Mouse (Mus musculus) ES-E14 (cell line): ENCODE measurements around the gene Furin.

ENCODE experiments used
- CHD2 ChIP-seq: IDR thresholded peaks from 2 replicates; pipeline ENCODE4 v1.6.1; 2014; ENCODE audit warnings: mild to moderate bottlenecking, low read depth, low read length, inconsistent platforms
- MAFK ChIP-seq: IDR thresholded peaks from 2 replicates; pipeline ENCODE4 v1.6.1; 2014; ENCODE audit warnings: mild to moderate bottlenecking, low read depth, low read length, inconsistent platforms; ENCODE audit not compliant: insufficient read depth
- ZC3H11A ChIP-seq: IDR thresholded peaks from 2 replicates; pipeline ENCODE4 v1.6.1; 2012; ENCODE audit warnings: low read depth, mild to moderate bottlenecking, inconsistent platforms, low read length, borderline replicate concordance
- ZNF384 ChIP-seq: IDR thresholded peaks from 2 replicates; pipeline ENCODE4 v1.6.1; 2012; ENCODE audit warnings: low read depth, low read length, inconsistent platforms

DNA sequence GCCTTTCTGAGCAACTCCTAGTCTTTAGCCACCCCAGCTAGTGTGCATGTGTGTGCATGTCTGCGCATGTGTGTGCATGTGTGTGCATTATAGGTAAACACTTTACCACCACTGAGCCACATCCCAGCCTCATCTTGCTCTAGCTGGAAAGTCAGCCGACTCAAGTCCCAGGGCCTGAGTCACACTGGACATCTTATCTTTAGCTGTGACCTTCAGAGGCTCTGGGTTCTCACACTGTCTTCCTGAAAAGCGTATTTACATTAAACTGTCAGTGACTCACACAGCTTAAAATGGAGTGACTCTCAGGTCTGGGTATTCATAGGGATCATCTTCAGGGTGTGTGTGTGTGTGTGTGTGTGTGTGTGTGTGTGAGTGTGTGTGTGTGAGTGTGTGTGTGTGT, 30.4 kb upstream of the Furin start:
- TF ChIP-seq MAFK = no peak
- TF ChIP-seq ZC3H11A = no peak
- TF ChIP-seq ZNF384 = no peak
- no peak for TF ChIP-seq CHD2
